Mouse (Mus musculus) liver, postnatal 0 days (tissue): Measurements from ENCODE around the gene Slc25a22.

ENCODE experiments used
- CTCF ChIP-seq: sonication (generic); IDR thresholded peaks from 2 replicates; pipeline ENCODE4 v1.5.1; 2016; ENCODE audit warnings: antibody characterized with exemption, low read depth
- EP300 ChIP-seq: IDR thresholded peaks from 2 replicates; pipeline ENCODE4 v1.6.1; 2016; ENCODE audit warnings: antibody characterized with exemption, low read depth, mild to moderate bottlenecking

DNA sequence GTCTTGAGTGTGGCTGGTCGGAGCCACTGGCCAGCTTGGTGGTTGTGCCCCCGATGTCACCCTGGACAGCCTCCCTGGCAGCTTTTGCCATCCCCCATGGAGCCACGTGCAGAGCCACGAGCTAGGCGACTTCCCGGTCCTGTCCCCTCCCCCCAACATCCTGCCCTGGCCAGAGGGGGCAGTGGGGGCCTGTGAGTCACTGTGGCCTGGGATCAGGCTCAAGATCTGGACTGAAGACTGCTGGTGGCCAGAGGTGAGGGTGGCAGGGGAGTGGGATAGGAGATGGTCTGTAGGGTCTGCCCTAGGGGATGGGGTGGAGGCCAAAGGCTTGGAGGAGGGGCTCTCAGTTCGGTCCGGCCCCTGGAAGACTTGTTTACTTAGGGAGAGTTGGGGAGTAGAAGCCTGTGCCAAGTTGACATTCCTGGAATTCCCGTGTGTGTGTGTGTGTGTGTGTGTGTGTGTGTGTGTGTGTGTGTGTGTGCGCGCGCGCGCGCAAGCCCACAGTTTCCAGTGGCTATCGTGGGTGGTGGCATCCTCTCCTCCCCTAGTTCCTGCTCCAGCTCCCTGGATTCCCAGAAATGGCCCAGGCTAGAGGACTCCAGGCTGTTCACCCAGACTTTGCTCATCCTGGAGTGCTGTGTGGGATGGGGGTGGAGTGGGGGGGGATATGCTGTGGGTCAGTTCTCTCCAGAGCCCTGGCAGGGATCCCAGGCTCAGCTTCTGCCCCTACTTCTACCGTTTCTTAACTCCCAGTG, 38.7 kb upstream of the Slc25a22 start:
- TF ChIP-seq CTCF = peak; percentile 49
- no peak for TF ChIP-seq EP300
